Mouse (Mus musculus): Measurements from ENCODE around the gene Ptpn13. TPM values are rescaled to one million over a fixed set of nuclear protein-coding genes. Genes with fewer than 3 reads are reported as not detected.

Gene Ptpn13
- polyA plus RNA-seq, 1 experiment: 11.4 TPM

- DNase-seq (ENCODE audit: extremely low spot score in 1 of 2, low spot score in 1 of 2): no peak
Observed at GRCm38 (mm10) chr5:103579680-103580420, 154.9 kb downstream of the Ptpn13 start.

- DNase-seq (ENCODE audit: extremely low spot score in 1 of 2, low spot score in 1 of 2): no peak
Observed at GRCm38 (mm10) chr5:103587219-103587618, 162.2 kb downstream of the Ptpn13 start.

DNA sequence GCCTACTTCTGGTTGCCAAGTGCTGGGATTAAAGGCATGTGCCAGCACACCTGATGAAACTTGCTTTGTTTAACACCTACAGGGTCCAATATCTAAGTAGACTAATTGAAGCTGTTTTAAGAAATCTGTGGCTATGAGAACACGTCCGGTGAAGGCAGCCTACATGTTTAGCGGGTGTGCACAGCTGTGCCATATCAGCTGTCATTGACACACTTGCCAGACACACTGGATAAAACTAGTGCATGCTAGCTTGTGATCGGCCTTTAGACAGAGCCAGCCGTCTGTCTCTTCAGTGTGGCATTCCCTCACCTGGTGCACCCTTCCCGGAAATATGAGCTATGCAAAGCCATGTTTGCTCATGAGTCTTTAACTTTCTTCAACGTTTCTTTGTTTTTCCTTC is 166.9 kb downstream of the Ptpn13 start:
- DNase-seq (ENCODE audit: extremely low spot score in 1 of 2, low spot score in 1 of 2): no peak

GRCm38 (mm10) chr5:103592706-103593105 is 167.7 kb downstream of the Ptpn13 start:
- peak in 1 of 2 experiments; percentile 42 for DNase-seq (ENCODE audit: extremely low spot score in 1 of 2, low spot score in 1 of 2)

DNA sequence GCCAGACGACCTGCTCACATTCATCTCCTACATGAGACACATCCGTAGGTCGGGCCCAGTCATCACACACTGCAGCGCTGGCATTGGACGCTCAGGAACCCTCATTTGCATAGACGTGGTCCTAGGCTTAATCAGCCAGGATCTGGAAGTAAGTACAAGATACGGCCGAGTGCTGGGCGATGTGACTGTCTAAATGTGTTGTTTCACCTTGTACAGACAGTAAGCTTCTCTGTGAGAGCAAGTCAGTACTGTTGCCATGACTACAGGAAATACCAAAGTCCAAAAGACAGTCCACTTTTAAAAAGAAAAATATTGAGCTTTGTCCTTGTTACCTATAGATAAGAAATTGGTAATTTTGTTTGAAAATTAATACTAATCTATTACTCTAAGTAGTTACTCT is 168.6 kb downstream of the Ptpn13 start:
- no peak for DNase-seq (ENCODE audit: extremely low spot score in 1 of 2, low spot score in 1 of 2)

GRCm38 (mm10) chr5:103595394-103596226 is 170.6 kb downstream of the Ptpn13 start:
- DNase-seq (ENCODE audit: extremely low spot score in 1 of 2, low spot score in 1 of 2): no peak

- DNase-seq (ENCODE audit: extremely low spot score in 1 of 2, low spot score in 1 of 2): no peak
Observed at GRCm38 (mm10) chr5:103596467-103597146, 171.6 kb downstream of the Ptpn13 start.

GRCm38 (mm10) chr5:103597604-103598003 is 172.6 kb downstream of the Ptpn13 start:
- no peak for DNase-seq (ENCODE audit: extremely low spot score in 1 of 2, low spot score in 1 of 2)

GRCm38 (mm10) chr5:103598264-103598663 is 173.3 kb downstream of the Ptpn13 start:
- no peak for DNase-seq (ENCODE audit: extremely low spot score in 1 of 2, low spot score in 1 of 2)

DNA sequence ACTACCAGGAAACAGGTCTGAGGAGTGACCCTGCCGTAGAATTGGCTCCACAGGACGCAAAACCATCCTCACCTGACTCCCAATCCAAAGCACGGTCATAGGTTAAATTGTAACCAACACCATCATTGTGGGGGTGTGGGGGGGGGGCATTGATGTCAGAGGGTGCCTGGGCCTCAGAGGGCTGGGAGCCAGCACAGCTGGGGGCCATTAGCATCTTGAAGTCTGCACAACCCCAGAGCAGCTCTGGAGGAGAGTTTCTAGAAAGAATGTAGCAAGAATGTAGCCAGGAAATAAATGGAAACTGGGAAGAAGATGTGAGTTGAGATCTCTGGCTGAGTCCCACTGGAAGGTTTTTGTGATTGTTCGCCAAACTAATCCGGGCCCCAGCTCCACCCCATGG is 173.9 kb downstream of the Ptpn13 start:
- DNase-seq (ENCODE audit: extremely low spot score in 1 of 2, low spot score in 1 of 2): no peak

DNA sequence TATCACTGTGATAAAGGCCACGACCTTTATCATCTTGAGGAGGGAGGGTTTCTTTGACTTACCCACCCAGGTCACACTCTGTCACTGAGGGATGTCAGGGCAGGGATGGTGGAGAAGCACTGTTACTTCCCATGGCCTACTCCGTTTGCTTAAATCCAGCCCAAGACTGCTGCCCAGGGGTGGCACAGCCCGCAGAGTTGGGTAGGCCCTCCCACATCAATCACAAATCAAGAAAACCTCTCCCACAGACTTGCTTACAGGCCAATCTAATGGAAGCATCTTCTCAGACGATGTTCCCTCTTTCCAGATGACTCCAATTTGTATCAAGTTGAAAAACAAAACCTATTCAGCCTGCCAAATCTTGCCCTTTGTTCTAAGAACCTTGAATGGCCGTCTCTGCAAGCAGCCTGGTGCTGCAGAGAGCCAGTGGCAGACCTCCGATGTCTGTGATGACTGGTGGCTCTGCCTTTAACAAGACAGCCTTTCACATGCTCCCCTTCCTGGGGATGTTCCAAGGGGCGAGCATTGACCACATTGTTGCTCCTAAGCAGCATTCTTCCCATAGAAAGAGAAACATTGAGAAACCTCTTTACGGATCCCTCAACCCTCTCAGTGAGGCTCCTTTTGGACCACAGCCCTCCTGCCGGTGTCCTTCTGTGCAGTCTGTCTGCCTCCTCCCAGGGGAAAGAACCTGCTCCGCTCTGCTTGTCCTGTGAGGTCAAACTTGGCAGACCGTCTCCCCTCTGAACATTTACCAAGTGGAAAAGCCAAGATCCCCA is 178.3 kb downstream of the Ptpn13 start:
- DNase-seq (ENCODE audit: extremely low spot score in 1 of 2, low spot score in 1 of 2): no peak

DNA sequence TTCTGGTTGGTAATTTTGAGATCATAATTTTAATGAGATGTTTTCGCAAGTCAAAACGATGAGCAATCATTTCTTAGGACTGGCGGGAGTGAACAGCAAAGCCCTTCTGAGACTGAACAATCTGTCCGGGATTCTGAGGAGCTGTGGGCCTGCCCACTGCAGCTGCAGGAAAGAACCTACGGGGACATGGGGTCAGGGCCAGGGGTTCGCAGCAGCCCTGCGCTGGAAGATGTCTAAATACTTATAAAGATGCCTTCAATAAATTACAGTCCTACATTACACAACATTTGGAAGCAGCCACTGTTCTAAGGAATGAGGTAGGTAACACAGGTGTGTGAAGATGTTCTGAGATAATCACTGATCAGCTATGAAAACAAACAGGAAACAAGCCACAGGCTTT is 180.7 kb downstream of the Ptpn13 start:
- no peak for DNase-seq (ENCODE audit: extremely low spot score in 1 of 2, low spot score in 1 of 2)

- no peak for DNase-seq (ENCODE audit: extremely low spot score in 1 of 2, low spot score in 1 of 2)
Observed at GRCm38 (mm10) chr5:103610148-103610547, 185.2 kb downstream of the Ptpn13 start.

DNA sequence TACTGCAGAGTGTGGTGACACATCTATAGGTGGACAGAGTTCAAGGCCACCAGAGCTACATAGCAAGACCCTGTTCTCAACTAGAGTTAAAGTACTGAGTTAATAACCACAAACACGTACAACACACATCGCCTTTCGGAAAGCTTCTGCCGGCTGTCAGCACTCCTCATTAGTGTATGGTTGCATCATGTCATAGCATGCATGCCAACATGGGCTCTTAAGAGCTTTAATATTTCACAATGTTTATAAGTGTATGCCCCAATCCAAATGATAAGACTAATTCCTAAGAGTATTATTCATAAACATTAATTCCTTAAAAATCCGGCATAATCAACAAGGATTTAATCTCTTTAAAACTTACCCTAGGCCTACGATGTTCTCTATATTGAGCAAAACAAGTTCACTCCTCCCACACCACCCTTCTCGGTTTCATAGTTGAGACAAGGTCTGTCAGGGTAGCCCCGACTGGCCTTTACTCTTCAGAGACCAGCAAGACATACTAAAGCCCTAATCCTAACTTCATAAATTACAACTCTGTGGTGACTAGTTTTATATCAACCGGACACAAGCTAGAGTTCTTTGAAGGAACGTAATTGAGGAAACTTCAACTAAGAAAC is 186.0 kb downstream of the Ptpn13 start:
- DNase-seq (ENCODE audit: extremely low spot score in 1 of 2, low spot score in 1 of 2): no peak

DNA sequence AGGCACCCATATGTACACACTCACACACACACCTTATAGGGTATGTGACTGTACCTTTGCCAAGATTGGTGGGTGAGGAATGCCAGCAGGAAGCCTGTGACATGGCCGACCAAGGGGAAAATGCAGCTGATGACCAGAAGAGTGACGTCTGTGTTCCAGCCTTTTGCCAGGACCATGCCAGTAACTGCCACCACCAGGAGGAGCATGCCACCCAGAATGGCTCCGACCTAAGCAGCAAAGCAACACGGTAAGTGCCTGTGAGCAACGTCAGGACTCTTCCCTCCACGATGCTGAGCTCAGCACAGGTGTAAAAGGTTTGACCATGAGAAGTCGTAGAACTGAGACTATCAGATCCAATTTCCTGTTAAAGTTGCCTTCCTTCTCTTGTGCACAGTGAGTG is 187.3 kb downstream of the Ptpn13 start:
- no peak for DNase-seq (ENCODE audit: extremely low spot score in 1 of 2, low spot score in 1 of 2)

GRCm38 (mm10) chr5:103614356-103614755 is 189.4 kb downstream of the Ptpn13 start:
- no peak for DNase-seq (ENCODE audit: extremely low spot score in 1 of 2, low spot score in 1 of 2)

- no peak for DNase-seq (ENCODE audit: extremely low spot score in 1 of 2, low spot score in 1 of 2)
Observed at GRCm38 (mm10) chr5:103617191-103617590, 192.2 kb downstream of the Ptpn13 start.

DNA sequence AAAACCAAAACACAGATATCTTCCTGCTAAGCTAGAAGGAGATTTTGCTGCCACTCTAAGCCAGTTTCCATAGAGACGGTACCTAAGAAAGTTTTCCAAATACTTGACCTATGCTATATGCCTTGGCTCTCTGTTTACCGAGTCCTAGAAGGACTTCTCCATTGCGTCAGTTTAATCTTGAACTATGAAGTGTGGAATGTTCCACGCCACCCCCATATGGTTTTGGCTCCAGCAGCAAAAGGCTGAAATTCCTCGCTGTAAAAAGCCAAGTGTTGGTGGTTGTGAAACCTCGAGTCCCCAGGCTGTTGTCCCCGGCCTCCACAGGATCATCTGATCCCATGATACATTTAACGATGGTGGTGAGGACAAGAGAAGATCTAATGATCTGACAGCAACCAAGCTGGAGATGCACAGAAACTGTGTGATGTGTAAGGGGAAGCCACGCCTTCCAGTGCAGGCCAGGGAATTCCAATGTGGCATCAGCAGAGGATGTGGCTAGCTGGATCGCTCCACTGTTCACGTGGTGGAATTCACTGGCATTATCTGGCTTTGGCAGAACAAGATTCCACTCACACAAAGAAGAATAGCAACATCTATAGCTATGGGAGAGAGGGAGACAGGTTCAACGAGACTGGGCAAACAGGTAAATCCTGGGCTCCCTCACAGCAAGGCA is 195.4 kb downstream of the Ptpn13 start:
- peak in 1 of 2 experiments; percentile 12 for DNase-seq (ENCODE audit: extremely low spot score in 1 of 2, low spot score in 1 of 2)

GRCm38 (mm10) chr5:103622321-103622720 is 197.3 kb downstream of the Ptpn13 start:
- no peak for DNase-seq (ENCODE audit: extremely low spot score in 1 of 2, low spot score in 1 of 2)

DNA sequence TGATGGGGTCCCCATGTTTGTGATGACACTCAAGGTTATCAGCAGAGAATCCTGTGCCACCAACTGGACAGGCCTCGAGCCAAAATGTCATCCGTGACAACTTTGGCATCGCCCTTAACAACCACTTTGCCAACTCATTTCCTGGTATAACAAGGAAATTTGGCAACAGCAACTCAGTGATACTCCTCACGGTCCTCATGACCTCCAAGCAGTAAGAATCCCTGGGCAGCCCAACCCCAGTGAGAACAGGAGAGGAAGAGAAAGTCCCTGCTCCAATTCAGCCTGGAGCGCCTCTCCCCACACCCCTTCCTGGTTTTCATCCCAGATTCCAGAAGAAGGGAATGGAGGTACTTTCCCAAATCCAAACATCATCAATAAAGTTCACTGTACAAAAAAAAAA is 199.8 kb downstream of the Ptpn13 start:
- no peak for DNase-seq (ENCODE audit: extremely low spot score in 1 of 2, low spot score in 1 of 2)
